Mouse (Mus musculus): ENCODE data around the gene Rapgef4. TPM values are rescaled to one million over a fixed set of nuclear protein-coding genes. Genes with fewer than 3 reads are reported as not detected.
A peak's percentile ranks its signal among the peaks of the same experiment; 100 is the strongest.

The Rapgef4 gene
- total RNA-seq (2021) (10 to 100 TPM; 25.4 to 38.9 TPM), polyA plus RNA-seq (2012; rRNA removed) (15.3 and 35.4 TPM in 2 replicates)
- long read RNA-seq, partial matches to known transcripts: 1 of 9 reads
- long read RNA-seq, other reads (novel, unspliced or antisense): 8 of 9 reads

- Histone ChIP-seq H3K4me3 (peak within 1 kb of the TSS; percentile 43), H3K27me3 (ENCODE audit: control insufficient read depth, insufficient read depth, low read length) (no peaks in the 10 kb centered on the region), H3K4me1 (ENCODE audit: control insufficient read depth, insufficient read depth, low read length) (no peaks in the 10 kb centered on the region), H3K79me2 (replicated peaks; ENCODE audit: control insufficient read depth, insufficient read depth, low read length) (no peaks in the 10 kb centered on the region), H3K9ac (ENCODE audit: low read depth, low read length) (peak within 1 kb of the TSS; percentile 78), H3K27ac (no peak within 1 kb of the TSS), H3K36me3 (ENCODE audit: control insufficient read depth, insufficient read depth, low read length) (no peaks in the 10 kb centered on the region)
- DNase-seq: peak; percentile 22 to 36
- intact Hi-C loops (cut with DNase I): no loop called here
- 2% methylated on average over 45 of the region's 52 CpGs for WGBS
- TF ChIP-seq EP300 (IDR thresholded peaks at IDR 0.05; ENCODE audit: insufficient read depth, low read depth, low read length) (no peak), POLR2A (IDR thresholded peaks at IDR 0.05; ENCODE audit: insufficient read depth, low read depth, low read length) (no peak), CTCF (IDR thresholded peaks at IDR 0.05) (no peak)
Observed at GRCm38 (mm10) chr2:71980771-71981342, at the start of gene Rapgef4. Gene Rapgef4 (plus strand): TSS chr2:71981240.

GRCm38 (mm10) chr2:71934046-71934445 is 47.0 kb upstream of the Rapgef4 start:
- 90% methylated on average over 8 of the region's 8 CpGs for WGBS
- H3K79me2 ChIP-seq (replicated peaks; ENCODE audit: control insufficient read depth, insufficient read depth, low read length): no peaks in the 10 kb centered on the region
- DNase-seq: no peak
- intact Hi-C loops (cut with DNase I): no loop called here
- no peaks in the 10 kb centered on the region for H3K27me3 ChIP-seq (ENCODE audit: control insufficient read depth, insufficient read depth, low read length)
- no peaks in the 10 kb centered on the region for H3K4me1 ChIP-seq (ENCODE audit: control insufficient read depth, insufficient read depth, low read length)
- TF ChIP-seq EP300 (IDR thresholded peaks at IDR 0.05; ENCODE audit: insufficient read depth, low read depth, low read length) (no peak), CTCF (IDR thresholded peaks at IDR 0.05) (no peak), POLR2A (IDR thresholded peaks at IDR 0.05; ENCODE audit: insufficient read depth, low read depth, low read length) (no peak)
- H3K36me3 ChIP-seq (ENCODE audit: control insufficient read depth, insufficient read depth, low read length): no peaks in the 10 kb centered on the region
- no peak overlapping the region for H3K9ac ChIP-seq (ENCODE audit: low read depth, low read length)
- H3K27ac ChIP-seq: no peak overlapping the region
- no peak overlapping the region for H3K4me3 ChIP-seq

GRCm38 (mm10) chr2:71936711-71937110 is 44.3 kb upstream of the Rapgef4 start:
- no peak overlapping the region for H3K4me3 ChIP-seq
- no peak overlapping the region for H3K27ac ChIP-seq
- WGBS: 91% methylated on average over 1 of the region's 1 CpGs
- intact Hi-C loops (cut with DNase I): loop anchor here (2.0 kb wide), 1 partner anchor 18 kb away; no protein-coding TSS in a partner anchor
- TF ChIP-seq EP300 (IDR thresholded peaks at IDR 0.05; ENCODE audit: insufficient read depth, low read depth, low read length): no peak
- no peak for TF ChIP-seq POLR2A (IDR thresholded peaks at IDR 0.05; ENCODE audit: insufficient read depth, low read depth, low read length)
- no peak for TF ChIP-seq CTCF (IDR thresholded peaks at IDR 0.05)
- no peak for DNase-seq
- H3K9ac ChIP-seq (ENCODE audit: low read depth, low read length): no peak overlapping the region
- H3K27me3 ChIP-seq (ENCODE audit: control insufficient read depth, insufficient read depth, low read length): no peaks in the 10 kb centered on the region
- H3K4me1 ChIP-seq (ENCODE audit: control insufficient read depth, insufficient read depth, low read length): no peaks in the 10 kb centered on the region
- H3K79me2 ChIP-seq (replicated peaks; ENCODE audit: control insufficient read depth, insufficient read depth, low read length): no peaks in the 10 kb centered on the region
- no peaks in the 10 kb centered on the region for H3K36me3 ChIP-seq (ENCODE audit: control insufficient read depth, insufficient read depth, low read length)

- WGBS: 91% methylated on average over 3 of the region's 3 CpGs
- H3K27me3 ChIP-seq (ENCODE audit: control insufficient read depth, insufficient read depth, low read length): no peaks in the 10 kb centered on the region
- H3K9ac ChIP-seq (ENCODE audit: low read depth, low read length): no peak overlapping the region
- H3K27ac ChIP-seq: no peak overlapping the region
- no peaks in the 10 kb centered on the region for H3K4me1 ChIP-seq (ENCODE audit: control insufficient read depth, insufficient read depth, low read length)
- intact Hi-C loops (cut with DNase I): loop anchor here (2.0 kb wide), 1 partner anchor 17 kb away; no protein-coding TSS in a partner anchor
- no peaks in the 10 kb centered on the region for H3K36me3 ChIP-seq (ENCODE audit: control insufficient read depth, insufficient read depth, low read length)
- H3K79me2 ChIP-seq (replicated peaks; ENCODE audit: control insufficient read depth, insufficient read depth, low read length): no peaks in the 10 kb centered on the region
- DNase-seq: no peak
- no peak for TF ChIP-seq POLR2A (IDR thresholded peaks at IDR 0.05; ENCODE audit: insufficient read depth, low read depth, low read length)
- no peak for TF ChIP-seq EP300 (IDR thresholded peaks at IDR 0.05; ENCODE audit: insufficient read depth, low read depth, low read length)
- no peak overlapping the region for H3K4me3 ChIP-seq
Observed at GRCm38 (mm10) chr2:71937649-71938308, 43.3 kb upstream of the Rapgef4 start.

- Histone ChIP-seq H3K27ac (peak overlapping the region; percentile 40), H3K4me3 (no peak overlapping the region), H3K36me3 (ENCODE audit: control insufficient read depth, insufficient read depth, low read length) (no peaks in the 10 kb centered on the region), H3K27me3 (ENCODE audit: control insufficient read depth, insufficient read depth, low read length) (no peaks in the 10 kb centered on the region), H3K9ac (ENCODE audit: low read depth, low read length) (no peak overlapping the region), H3K4me1 (ENCODE audit: control insufficient read depth, insufficient read depth, low read length) (no peaks in the 10 kb centered on the region), H3K79me2 (replicated peaks; ENCODE audit: control insufficient read depth, insufficient read depth, low read length) (no peaks in the 10 kb centered on the region)
- WGBS: 21% methylated on average over 6 of the region's 6 CpGs
- no peak for DNase-seq
- TF ChIP-seq POLR2A (IDR thresholded peaks at IDR 0.05; ENCODE audit: insufficient read depth, low read depth, low read length) (no peak), CTCF (IDR thresholded peaks at IDR 0.05) (no peak), EP300 (IDR thresholded peaks at IDR 0.05; ENCODE audit: insufficient read depth, low read depth, low read length) (no peak)
- intact Hi-C loops (cut with DNase I): no loop called here
Observed at GRCm38 (mm10) chr2:71938716-71939393, 42.2 kb upstream of the Rapgef4 start.

Measured in heart, adult 2 months (tissue).